Mouse (Mus musculus): ENCODE data around the gene Tnfrsf8. TPM values are rescaled to one million over a fixed set of nuclear protein-coding genes. Genes with fewer than 3 reads are reported as not detected.

Gene Tnfrsf8
- total and polyA plus RNA-seq, 2 experiments, result 0.02 to 0.09 TPM

GRCm38 (mm10) chr4:145304109-145304508, 10.9 kb downstream of the Tnfrsf8 start:
- DNase-seq (ENCODE audit: extremely low read depth, low read depth, low spot score), result no peak
- Histone ChIP-seq H3K4me3 (ENCODE audit: insufficient read depth, low read depth, low read length) (no peak overlapping the region), H3K27ac (replicated peaks; ENCODE audit: insufficient read depth, low read depth, low read length) (no peak overlapping the region), H3K36me3 (ENCODE audit: control insufficient read depth, insufficient read depth, low read length) (no peaks in the 10 kb centered on the region), H3K79me2 (ENCODE audit: control insufficient read depth, insufficient read depth, low read length) (no peaks in the 10 kb centered on the region), H3K4me1 (ENCODE audit: control insufficient read depth, insufficient read depth, low read length) (no peaks in the 10 kb centered on the region), H3K9ac (ENCODE audit: low read depth, low read length) (no peak overlapping the region), H3K27me3 (ENCODE audit: control insufficient read depth, insufficient read depth, low read length) (no peaks in the 10 kb centered on the region)
- TF ChIP-seq CTCF (IDR thresholded peaks at IDR 0.05; ENCODE audit: low read depth, low read length) (no peak), POLR2A (IDR thresholded peaks at IDR 0.05; ENCODE audit: extremely low read depth, insufficient read depth, low read length) (no peak)
- 81% methylated on average over 4 of the region's 4 CpGs for WGBS

- TF ChIP-seq CTCF (IDR thresholded peaks at IDR 0.05; ENCODE audit: low read depth, low read length) (no peak), POLR2A (IDR thresholded peaks at IDR 0.05; ENCODE audit: extremely low read depth, insufficient read depth, low read length) (no peak)
- Histone ChIP-seq H3K9ac (ENCODE audit: low read depth, low read length) (no peak overlapping the region), H3K79me2 (ENCODE audit: control insufficient read depth, insufficient read depth, low read length) (no peaks in the 10 kb centered on the region), H3K4me1 (ENCODE audit: control insufficient read depth, insufficient read depth, low read length) (no peaks in the 10 kb centered on the region), H3K27me3 (ENCODE audit: control insufficient read depth, insufficient read depth, low read length) (no peaks in the 10 kb centered on the region), H3K36me3 (ENCODE audit: control insufficient read depth, insufficient read depth, low read length) (no peaks in the 10 kb centered on the region), H3K27ac (replicated peaks; ENCODE audit: insufficient read depth, low read depth, low read length) (no peak overlapping the region), H3K4me3 (ENCODE audit: insufficient read depth, low read depth, low read length) (no peak overlapping the region)
- no peak for DNase-seq (ENCODE audit: extremely low read depth, low read depth, low spot score)
- WGBS, result 76% methylated on average over 3 of the region's 3 CpGs
These were observed 12.9 kb downstream of the Tnfrsf8 start for GRCm38 (mm10) chr4:145302106-145302505.

GRCm38 (mm10) chr4:145300210-145300927, 14.6 kb downstream of the Tnfrsf8 start:
- H3K79me2 ChIP-seq (ENCODE audit: control insufficient read depth, insufficient read depth, low read length), result no peaks in the 10 kb centered on the region
- TF ChIP-seq CTCF (IDR thresholded peaks at IDR 0.05; ENCODE audit: low read depth, low read length), result no peak
- no peak for TF ChIP-seq POLR2A (IDR thresholded peaks at IDR 0.05; ENCODE audit: extremely low read depth, insufficient read depth, low read length)
- H3K27ac ChIP-seq (replicated peaks; ENCODE audit: insufficient read depth, low read depth, low read length), result no peak overlapping the region
- DNase-seq (ENCODE audit: extremely low read depth, low read depth, low spot score), result no peak
- 41% methylated on average over 11 of the region's 12 CpGs for WGBS
- no peak overlapping the region for H3K4me3 ChIP-seq (ENCODE audit: insufficient read depth, low read depth, low read length)
- no peaks in the 10 kb centered on the region for H3K27me3 ChIP-seq (ENCODE audit: control insufficient read depth, insufficient read depth, low read length)
- no peak overlapping the region for H3K9ac ChIP-seq (ENCODE audit: low read depth, low read length)
- H3K36me3 ChIP-seq (ENCODE audit: control insufficient read depth, insufficient read depth, low read length), result no peaks in the 10 kb centered on the region
- no peaks in the 10 kb centered on the region for H3K4me1 ChIP-seq (ENCODE audit: control insufficient read depth, insufficient read depth, low read length)

GRCm38 (mm10) chr4:145299355-145299754, 15.6 kb downstream of the Tnfrsf8 start:
- Histone ChIP-seq H3K27me3 (ENCODE audit: control insufficient read depth, insufficient read depth, low read length) (no peaks in the 10 kb centered on the region), H3K27ac (replicated peaks; ENCODE audit: insufficient read depth, low read depth, low read length) (no peak overlapping the region), H3K79me2 (ENCODE audit: control insufficient read depth, insufficient read depth, low read length) (no peaks in the 10 kb centered on the region), H3K4me1 (ENCODE audit: control insufficient read depth, insufficient read depth, low read length) (no peaks in the 10 kb centered on the region), H3K4me3 (ENCODE audit: insufficient read depth, low read depth, low read length) (no peak overlapping the region), H3K9ac (ENCODE audit: low read depth, low read length) (no peak overlapping the region), H3K36me3 (ENCODE audit: control insufficient read depth, insufficient read depth, low read length) (no peaks in the 10 kb centered on the region)
- no peak for DNase-seq (ENCODE audit: extremely low read depth, low read depth, low spot score)
- no peak for TF ChIP-seq POLR2A (IDR thresholded peaks at IDR 0.05; ENCODE audit: extremely low read depth, insufficient read depth, low read length)
- no peak for TF ChIP-seq CTCF (IDR thresholded peaks at IDR 0.05; ENCODE audit: low read depth, low read length)
- 90% methylated on average over 8 of the region's 8 CpGs for WGBS

- Histone ChIP-seq H3K27me3 (ENCODE audit: control insufficient read depth, insufficient read depth, low read length) (no peaks in the 10 kb centered on the region), H3K36me3 (ENCODE audit: control insufficient read depth, insufficient read depth, low read length) (no peaks in the 10 kb centered on the region), H3K27ac (replicated peaks; ENCODE audit: insufficient read depth, low read depth, low read length) (no peak overlapping the region), H3K9ac (ENCODE audit: low read depth, low read length) (no peak overlapping the region), H3K4me3 (ENCODE audit: insufficient read depth, low read depth, low read length) (no peak overlapping the region), H3K79me2 (ENCODE audit: control insufficient read depth, insufficient read depth, low read length) (no peaks in the 10 kb centered on the region), H3K4me1 (ENCODE audit: control insufficient read depth, insufficient read depth, low read length) (no peaks in the 10 kb centered on the region)
- no peak for DNase-seq (ENCODE audit: extremely low read depth, low read depth, low spot score)
- 93% methylated on average over 7 of the region's 7 CpGs for WGBS
- TF ChIP-seq POLR2A (IDR thresholded peaks at IDR 0.05; ENCODE audit: extremely low read depth, insufficient read depth, low read length) (no peak), CTCF (IDR thresholded peaks at IDR 0.05; ENCODE audit: low read depth, low read length) (no peak)
These were observed 16.1 kb downstream of the Tnfrsf8 start for GRCm38 (mm10) chr4:145298846-145299245.

GRCm38 (mm10) chr4:145295589-145296300, 19.2 kb downstream of the Tnfrsf8 start:
- peak; percentile 43 for DNase-seq (ENCODE audit: extremely low read depth, low read depth, low spot score)
- WGBS, result 47% methylated on average over 5 of the region's 5 CpGs
- Histone ChIP-seq H3K4me3 (ENCODE audit: insufficient read depth, low read depth, low read length) (no peak overlapping the region), H3K79me2 (ENCODE audit: control insufficient read depth, insufficient read depth, low read length) (no peaks in the 10 kb centered on the region), H3K36me3 (ENCODE audit: control insufficient read depth, insufficient read depth, low read length) (no peaks in the 10 kb centered on the region), H3K9ac (ENCODE audit: low read depth, low read length) (no peak overlapping the region), H3K27ac (replicated peaks; ENCODE audit: insufficient read depth, low read depth, low read length) (no peak overlapping the region), H3K27me3 (ENCODE audit: control insufficient read depth, insufficient read depth, low read length) (no peaks in the 10 kb centered on the region), H3K4me1 (ENCODE audit: control insufficient read depth, insufficient read depth, low read length) (no peaks in the 10 kb centered on the region)
- no peak for TF ChIP-seq POLR2A (IDR thresholded peaks at IDR 0.05; ENCODE audit: extremely low read depth, insufficient read depth, low read length)
- TF ChIP-seq CTCF (IDR thresholded peaks at IDR 0.05; ENCODE audit: low read depth, low read length), result peak; percentile 89

Data from liver, adult 2 months (tissue).